Mouse (Mus musculus) thymus, adult 2 months (tissue): ENCODE data around the gene Dnah5. TPM values are rescaled to one million over a fixed set of nuclear protein-coding genes. Genes with fewer than 3 reads are reported as not detected.

Source experiments
- DNase-seq: peaks from one replicate; pipeline ENCODE4 v3.0.0; 2021
- H3K27ac ChIP-seq: fragments of 200-500 bp; 2 replicates; pipeline ENCODE4 v1.5.1; 2012; ENCODE audit warnings: low read length, control low read depth; ENCODE audit not compliant: control insufficient read depth, insufficient read depth
- H3K27me3 ChIP-seq: fragments of 200-500 bp; 2 replicates; pipeline ENCODE4 v1.6.1; 2012; ENCODE audit warnings: mild to moderate bottlenecking, low read length, moderate library complexity, mixed read lengths; ENCODE audit not compliant: control insufficient read depth, insufficient read depth
- H3K36me3 ChIP-seq: fragments of 200-500 bp; 2 replicates; pipeline ENCODE4 v1.6.1; 2012; ENCODE audit warnings: mild to moderate bottlenecking, low read length, moderate library complexity; ENCODE audit not compliant: control insufficient read depth, insufficient read depth
- H3K4me1 ChIP-seq: fragments of 200-500 bp; replicated peaks from 2 replicates; pipeline ENCODE4 v1.6.1; 2012; ENCODE audit warnings: low read length; ENCODE audit not compliant: control insufficient read depth, insufficient read depth
- H3K4me3 ChIP-seq: fragments of 200-500 bp; 2 replicates; pipeline ENCODE4 v1.5.1; 2012; ENCODE audit warnings: mild to moderate bottlenecking, low read length, control low read depth, moderate library complexity; ENCODE audit not compliant: control insufficient read depth, insufficient read depth
- CTCF ChIP-seq: fragments of 200-500 bp; IDR thresholded peaks from 2 replicates; pipeline ENCODE4 v1.5.1; 2012; ENCODE audit warnings: mild to moderate bottlenecking, control low read depth, low read length, moderate library complexity, borderline replicate concordance; ENCODE audit not compliant: control insufficient read depth, poor library complexity, insufficient read depth; ENCODE audit errors: extremely low read depth
- POLR2A ChIP-seq: fragments of 200-500 bp; IDR thresholded peaks from 2 replicates; pipeline ENCODE4 v1.6.1; 2012; ENCODE audit warnings: mild to moderate bottlenecking, low read length, control low read depth, moderate library complexity; ENCODE audit not compliant: control insufficient read depth, poor library complexity, insufficient read depth; ENCODE audit errors: extremely low read depth
- WGBS: fragments of 180-500 bp; shearing (Covaris S2); methylation state at CpG from one replicate; pipeline ENCODE4 v1.1.7; 2018; 5-methylcytosine and 5-hydroxymethylcytosine counted together
- polyA plus RNA-seq: library from polyadenylated mRNA; depleted of rRNA; stranded (reverse); fragments of >200 nt; gene quantifications from 2 replicates; pipeline ENCODE4 v1.2.3, GENCODE M21; 2012

The Dnah5 gene
- polyA plus RNA-seq, 1 experiment, result 0.07 TPM

DNA sequence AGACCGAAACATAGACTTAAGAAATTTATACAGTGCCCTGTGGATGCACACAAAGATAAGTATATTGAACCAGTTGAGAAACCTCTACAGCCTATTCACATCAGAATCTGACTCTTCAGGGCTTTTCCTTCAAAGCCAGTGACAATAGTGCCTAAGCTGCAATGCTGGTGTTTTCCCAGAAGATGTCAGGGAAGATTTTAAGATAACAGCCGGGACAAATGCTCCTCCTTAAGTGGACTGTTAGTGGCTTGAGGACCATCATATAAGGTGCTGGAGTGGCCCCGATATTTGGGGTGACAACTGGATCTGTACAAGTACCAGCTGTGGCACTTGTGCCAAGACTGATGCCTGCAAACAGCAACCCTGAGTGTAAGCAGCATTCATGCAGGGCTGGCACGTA is 4.9 kb upstream of the Dnah5 start:
- DNase-seq, result no peak
- TF ChIP-seq POLR2A, result no peak
- no peak for TF ChIP-seq CTCF
- Histone ChIP-seq H3K27ac (no peak overlapping the region), H3K36me3 (no peaks in the 10 kb centered on the region), H3K27me3 (no peaks in the 10 kb centered on the region), H3K4me3 (no peak overlapping the region), H3K4me1 (no peaks in the 10 kb centered on the region)
- 79% methylated on average over 4 of the region's 4 CpGs for WGBS

DNA sequence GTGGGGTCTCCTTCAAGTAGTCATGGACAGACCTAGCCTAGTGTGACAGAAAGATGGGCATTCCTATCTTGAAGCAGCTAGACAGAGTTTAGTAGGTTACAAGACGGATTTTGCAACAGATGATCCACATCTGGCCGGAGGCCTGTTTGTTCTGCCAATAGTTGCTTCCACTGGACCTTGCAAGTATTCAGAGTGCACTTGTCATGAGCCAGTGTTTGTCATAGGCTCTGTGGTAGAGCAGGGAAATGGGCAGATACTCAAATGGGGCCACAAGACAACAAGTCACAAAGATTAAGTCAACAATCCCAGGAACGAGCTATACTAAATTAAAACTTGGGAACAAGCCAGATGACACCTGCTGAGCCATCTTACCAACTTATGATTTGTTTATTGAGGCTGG is 1.1 kb downstream of the Dnah5 start:
- no peaks in the 10 kb centered on the region for H3K4me1 ChIP-seq
- DNase-seq, result no peak
- TF ChIP-seq POLR2A (no peak), CTCF (no peak)
- H3K27ac ChIP-seq, result no peak overlapping the region
- WGBS, result 89% methylated on average over 3 of the region's 3 CpGs
- no peaks in the 10 kb centered on the region for H3K27me3 ChIP-seq
- no peak overlapping the region for H3K4me3 ChIP-seq
- H3K36me3 ChIP-seq, result no peaks in the 10 kb centered on the region

DNA sequence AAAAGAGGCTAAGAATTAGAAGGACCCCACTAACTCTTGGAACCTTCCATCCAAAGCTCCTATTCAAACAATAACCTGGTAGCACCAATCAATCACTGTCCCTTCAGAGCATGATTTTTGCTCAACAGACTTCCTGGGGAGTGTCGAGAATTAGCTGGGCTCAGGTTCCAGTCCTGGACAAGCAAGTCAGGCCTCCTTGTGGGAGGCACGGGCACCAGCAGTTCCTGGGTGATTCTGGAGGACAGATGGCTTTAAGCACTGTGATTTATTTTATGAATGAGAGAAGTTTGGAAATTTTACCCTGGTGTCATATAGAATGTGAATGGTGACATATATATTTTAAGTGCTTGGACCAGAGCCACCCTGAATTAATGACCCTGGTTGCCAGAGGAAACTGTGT is 4.0 kb downstream of the Dnah5 start:
- WGBS, result 59% methylated on average over 2 of the region's 2 CpGs
- H3K4me1 ChIP-seq, result no peaks in the 10 kb centered on the region
- DNase-seq, result no peak
- TF ChIP-seq CTCF (no peak), POLR2A (no peak)
- H3K27me3 ChIP-seq, result no peaks in the 10 kb centered on the region
- no peaks in the 10 kb centered on the region for H3K36me3 ChIP-seq
- no peak overlapping the region for H3K4me3 ChIP-seq
- H3K27ac ChIP-seq, result no peak overlapping the region

DNA sequence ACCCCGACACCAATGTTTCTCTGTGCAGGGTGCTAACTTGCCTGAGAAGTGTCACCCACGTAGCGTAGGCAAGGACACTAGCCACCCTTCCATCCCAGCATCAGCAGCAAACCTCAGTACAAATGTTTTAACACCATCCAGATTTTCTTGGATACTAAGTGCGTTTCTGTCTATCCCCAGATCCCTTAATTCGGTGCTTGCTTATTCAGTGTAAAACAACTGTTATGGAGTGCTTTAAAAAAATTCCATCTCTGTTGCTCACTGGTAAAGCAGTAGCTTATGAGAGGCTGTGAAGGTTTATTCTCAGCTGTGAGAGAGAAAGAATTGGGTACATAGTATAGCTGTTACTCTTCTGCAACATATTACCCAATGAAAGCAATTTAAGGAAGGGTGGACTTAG is 9.5 kb downstream of the Dnah5 start:
- Histone ChIP-seq H3K4me1 (no peaks in the 10 kb centered on the region), H3K27me3 (no peaks in the 10 kb centered on the region), H3K27ac (no peak overlapping the region), H3K36me3 (no peaks in the 10 kb centered on the region), H3K4me3 (no peak overlapping the region)
- 94% methylated on average over 5 of the region's 5 CpGs for WGBS
- no peak for DNase-seq
- TF ChIP-seq POLR2A (no peak), CTCF (no peak)

DNA sequence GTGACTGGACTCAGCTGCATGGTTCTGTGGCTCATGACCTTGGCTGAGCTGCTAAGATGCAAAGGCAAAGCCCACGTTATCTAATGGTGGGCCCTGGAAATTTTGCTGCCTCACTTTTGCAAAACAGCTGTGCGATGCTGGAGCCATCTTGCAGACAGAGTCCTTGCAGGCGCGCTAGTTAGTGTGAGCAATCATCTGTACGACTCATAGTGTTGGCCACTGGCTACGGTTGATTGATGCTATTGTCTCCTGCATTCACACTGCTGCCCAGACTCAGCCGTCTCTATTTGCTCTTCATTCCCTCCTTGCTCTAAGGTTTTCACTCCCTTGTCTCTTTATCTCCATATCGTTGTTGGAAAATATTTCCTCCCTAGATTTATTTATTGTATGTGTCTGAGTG is 12.8 kb downstream of the Dnah5 start:
- H3K27ac ChIP-seq, result no peak overlapping the region
- TF ChIP-seq CTCF (no peak), POLR2A (no peak)
- WGBS, result 80% methylated on average over 8 of the region's 8 CpGs
- no peak overlapping the region for H3K4me3 ChIP-seq
- H3K36me3 ChIP-seq, result no peaks in the 10 kb centered on the region
- H3K27me3 ChIP-seq, result no peaks in the 10 kb centered on the region
- DNase-seq, result no peak
- no peaks in the 10 kb centered on the region for H3K4me1 ChIP-seq

DNA sequence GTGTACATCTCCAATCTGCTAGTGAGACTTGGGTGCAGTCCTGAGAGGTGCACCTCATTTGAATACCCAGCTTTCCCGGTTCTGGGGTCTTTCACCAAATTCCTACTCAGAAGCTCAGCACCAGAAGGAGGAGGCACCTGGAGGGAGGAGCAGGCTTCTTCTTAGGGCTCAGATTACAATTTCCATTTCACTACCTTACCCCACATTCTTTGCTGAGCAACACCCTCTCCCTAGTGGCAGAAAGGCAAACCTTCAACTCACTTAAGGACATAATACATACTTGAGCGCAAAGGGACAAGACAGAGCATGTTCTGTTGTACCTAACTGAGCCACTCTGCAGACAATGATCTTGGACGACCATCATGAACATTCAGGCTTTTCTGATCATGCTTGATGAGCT is 23.8 kb downstream of the Dnah5 start:
- Histone ChIP-seq H3K27ac (no peak overlapping the region), H3K4me1 (no peaks in the 10 kb centered on the region), H3K4me3 (no peak overlapping the region), H3K27me3 (no peaks in the 10 kb centered on the region), H3K36me3 (no peaks in the 10 kb centered on the region)
- WGBS, result 66% methylated on average over 3 of the region's 3 CpGs
- TF ChIP-seq POLR2A (no peak), CTCF (no peak)
- DNase-seq, result no peak

DNA sequence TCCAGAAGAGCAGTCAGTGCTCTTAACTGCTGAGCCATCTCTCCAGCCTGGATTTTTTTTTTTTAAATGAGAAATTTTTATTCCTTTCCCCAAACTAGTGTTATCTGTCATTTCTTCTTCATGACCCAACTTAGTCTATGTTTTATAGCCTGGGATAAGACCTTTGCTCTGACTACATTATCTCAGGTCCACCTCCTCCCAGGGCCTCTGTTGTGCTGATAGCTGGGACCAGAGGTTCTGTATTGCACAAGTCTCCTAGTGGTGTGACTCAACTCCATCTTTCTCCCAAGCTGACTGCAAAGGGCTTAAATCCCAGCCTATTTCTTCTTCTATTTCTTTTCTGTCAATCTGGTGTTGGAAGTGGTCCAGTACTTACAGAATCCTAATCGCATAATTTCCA is 56.7 kb downstream of the Dnah5 start:
- no peak for TF ChIP-seq CTCF
- TF ChIP-seq POLR2A, result no peak
- 91% methylated on average over 1 of the region's 1 CpGs for WGBS
- Histone ChIP-seq H3K27me3 (no peaks in the 10 kb centered on the region), H3K4me3 (no peak overlapping the region), H3K27ac (no peak overlapping the region), H3K36me3 (no peaks in the 10 kb centered on the region), H3K4me1 (no peaks in the 10 kb centered on the region)
- no peak for DNase-seq
